Mouse (Mus musculus): ENCODE data around the gene Hnrnpa0. TPM values are rescaled to one million over a fixed set of nuclear protein-coding genes. Genes with fewer than 3 reads are reported as not detected.

The Hnrnpa0 gene
- polyA plus RNA-seq, 1 experiment from 2014 or later = 81.0 TPM

GRCm38 (mm10) chr13:58084396-58084795, 44.0 kb downstream of the Hnrnpa0 start:
- Histone ChIP-seq H3K27ac (no peak overlapping the region), H3K9me3 (replicated peaks) (no peaks in the 10 kb centered on the region), H3K4me2 (no peak overlapping the region), H3K9ac (no peak overlapping the region), H3K4me3 (no peak overlapping the region), H3K27me3 (no peaks in the 10 kb centered on the region), H3K36me3 (ENCODE audit: poor library complexity, severe bottlenecking) (0 out of 2 replicates have a peak, but pooled peaks cover 4% of the 10 kb centered on the region), H3K4me1 (no peaks in the 10 kb centered on the region)
- ATAC-seq = no peak
- WGBS = 97% methylated on average over 5 of the region's 5 CpGs

- no peak overlapping the region for H3K4me3 ChIP-seq
- no peak overlapping the region for H3K9ac ChIP-seq
- H3K27me3 ChIP-seq = no peaks in the 10 kb centered on the region
- 0 out of 2 replicates have a peak, but pooled peaks cover 4% of the 10 kb centered on the region for H3K36me3 ChIP-seq (ENCODE audit: poor library complexity, severe bottlenecking)
- no peaks in the 10 kb centered on the region for H3K4me1 ChIP-seq
- 88% methylated on average over 11 of the region's 11 CpGs for WGBS
- H3K4me2 ChIP-seq = no peak overlapping the region
- no peak for ATAC-seq
- no peak overlapping the region for H3K27ac ChIP-seq
- no peaks in the 10 kb centered on the region for H3K9me3 ChIP-seq (replicated peaks)
Measured at GRCm38 (mm10) chr13:58083521-58083920, 44.8 kb downstream of the Hnrnpa0 start.

- 83% methylated on average over 5 of the region's 5 CpGs for WGBS
- Histone ChIP-seq H3K27ac (no peak overlapping the region), H3K27me3 (no peaks in the 10 kb centered on the region)
Measured at GRCm38 (mm10) chr13:58083048-58083447, 45.3 kb downstream of the Hnrnpa0 start.

GRCm38 (mm10) chr13:58078361-58078760, 50.0 kb downstream of the Hnrnpa0 start:
- Histone ChIP-seq H3K9me3 (replicated peaks) (no peaks in the 10 kb centered on the region), H3K27me3 (no peaks in the 10 kb centered on the region), H3K4me3 (no peak overlapping the region), H3K9ac (no peak overlapping the region), H3K27ac (no peak overlapping the region), H3K4me1 (no peaks in the 10 kb centered on the region), H3K4me2 (no peak overlapping the region), H3K36me3 (ENCODE audit: poor library complexity, severe bottlenecking) (no peaks in the 10 kb centered on the region)
- 87% methylated on average over 5 of the region's 5 CpGs for WGBS
- no peak for ATAC-seq

More at GRCm38 (mm10) chr13:58083048-58083447, 45.3 kb downstream of the Hnrnpa0 start:
- no peaks in the 10 kb centered on the region for H3K9me3 ChIP-seq (replicated peaks)
- H3K4me3 ChIP-seq = no peak overlapping the region
- H3K9ac ChIP-seq = no peak overlapping the region
- H3K4me1 ChIP-seq = no peaks in the 10 kb centered on the region
- no peak overlapping the region for H3K4me2 ChIP-seq
- no peak for ATAC-seq
- H3K36me3 ChIP-seq (ENCODE audit: poor library complexity, severe bottlenecking) = 0 out of 2 replicates have a peak, but pooled peaks cover 4% of the 10 kb centered on the region

Other genes starting within 250 kb of the Hnrnpa0 start
- 13.1 and 13.2 TPM in 2 replicates for gene Spock1, start 220.2 kb downstream of the Hnrnpa0 start, polyA plus RNA-seq (2015; fragmentation: Nextera tagmentation; extraction: Ambion mirVana)
- gene Klhl3, start 15.0 kb downstream of the Hnrnpa0 start, polyA plus RNA-seq (2015; fragmentation: Nextera tagmentation; extraction: Ambion mirVana) = 5.6 and 6.7 TPM in 2 replicates
- gene Idnk, start 29.1 kb upstream of the Hnrnpa0 start, polyA plus RNA-seq (2015; fragmentation: Nextera tagmentation; extraction: Ambion mirVana) = 66.5 and 73.2 TPM in 2 replicates
- 123 TPM in 2 replicates for gene Ubqln1, start 87.1 kb upstream of the Hnrnpa0 start, polyA plus RNA-seq (2015; fragmentation: Nextera tagmentation; extraction: Ambion mirVana)
- gene Gkap1, start 147.1 kb upstream of the Hnrnpa0 start, polyA plus RNA-seq (2015; fragmentation: Nextera tagmentation; extraction: Ambion mirVana) = 32.0 and 34.6 TPM in 2 replicates
- 1.4 and 1.6 TPM in 2 replicates for gene Kif27, start 230.6 kb upstream of the Hnrnpa0 start, polyA plus RNA-seq (2015; fragmentation: Nextera tagmentation; extraction: Ambion mirVana)

All from forebrain, embryonic 13.5 days (tissue).